Mouse (Mus musculus) ZHBTc4 (cell line): ENCODE measurements around the gene Gm21972.

Experiments used
- DNase-seq: peaks from one replicate; pipeline ENCODE4 v3.0.0-alpha.2; 2011; ENCODE audit warnings: low read depth, low spot score

Gm21972 gene

GRCm38 (mm10) chr1:86161061-86161460 is 27.6 kb downstream of the Gm21972 start:
- DNase-seq = no peak

- DNase-seq = no peak
Observed at GRCm38 (mm10) chr1:86174602-86175001, 41.2 kb downstream of the Gm21972 start.

GRCm38 (mm10) chr1:86176066-86176465 is 42.6 kb downstream of the Gm21972 start:
- no peak for DNase-seq

- peak; percentile 91 for DNase-seq
Observed at GRCm38 (mm10) chr1:86178462-86179253, 45.2 kb downstream of the Gm21972 start.

GRCm38 (mm10) chr1:86182004-86182709 is 48.7 kb downstream of the Gm21972 start:
- peak; percentile 42 for DNase-seq

- DNase-seq = no peak
Observed at GRCm38 (mm10) chr1:86183577-86184263, 50.3 kb downstream of the Gm21972 start.

- no peak for DNase-seq
Observed at GRCm38 (mm10) chr1:86186762-86187161, 53.3 kb downstream of the Gm21972 start.

- DNase-seq = peak; percentile 85
Observed at GRCm38 (mm10) chr1:86187856-86188255, 54.4 kb downstream of the Gm21972 start.

- DNase-seq = no peak
Observed at GRCm38 (mm10) chr1:86188271-86188670, 54.8 kb downstream of the Gm21972 start.

GRCm38 (mm10) chr1:86189034-86189702 is 55.7 kb downstream of the Gm21972 start:
- peak; percentile 84 for DNase-seq

- no peak for DNase-seq
Observed at GRCm38 (mm10) chr1:86190843-86191242, 57.4 kb downstream of the Gm21972 start.

- no peak for DNase-seq
Observed at GRCm38 (mm10) chr1:86194044-86194443, 60.6 kb downstream of the Gm21972 start.

- DNase-seq = no peak
Observed at GRCm38 (mm10) chr1:86198276-86198675, 64.8 kb downstream of the Gm21972 start.

GRCm38 (mm10) chr1:86199026-86199425 is 65.6 kb downstream of the Gm21972 start:
- no peak for DNase-seq

- DNase-seq = peak; percentile 78
Observed at GRCm38 (mm10) chr1:86201312-86201711, 67.9 kb downstream of the Gm21972 start.

- no peak for DNase-seq
Observed at GRCm38 (mm10) chr1:86202617-86203219, 69.3 kb downstream of the Gm21972 start.

- DNase-seq = no peak
Observed at GRCm38 (mm10) chr1:86210676-86211075, 77.2 kb downstream of the Gm21972 start.

GRCm38 (mm10) chr1:86211498-86211897 is 78.1 kb downstream of the Gm21972 start:
- no peak for DNase-seq
